Mouse (Mus musculus): ENCODE data around the gene Kif2a. TPM values are rescaled to one million over a fixed set of nuclear protein-coding genes. Genes with fewer than 3 reads are reported as not detected.
"Not testable (repeated sequence)": the region's sequence is repeated elsewhere in the genome, so short reads cannot be mapped to it uniquely, and the experiment has no call there.

The Kif2a gene
- polyA plus RNA-seq, 1 experiment from 2014 or later = 19.5 TPM

DNA sequence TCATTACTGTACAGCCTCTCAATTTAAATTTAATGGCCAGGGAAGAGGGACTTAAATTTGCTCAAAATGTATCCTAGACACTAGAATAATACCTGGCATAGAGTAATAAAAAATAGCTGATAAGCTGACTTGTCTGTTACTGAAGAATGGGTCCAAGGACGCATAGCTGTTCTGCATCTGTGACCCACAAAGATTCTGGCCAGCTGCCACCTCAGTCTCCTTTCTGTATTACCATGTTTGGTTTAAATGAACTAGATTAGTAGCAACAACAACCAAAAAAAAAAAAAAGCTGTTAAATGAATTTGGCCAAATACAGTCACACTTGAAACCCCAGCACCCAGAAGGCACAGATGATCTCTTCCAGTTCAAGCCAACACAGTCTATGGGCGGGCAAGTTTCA is 92.7 kb downstream of the Kif2a start:
- Histone ChIP-seq H3K36me3 (peaks cover 25% of the 10 kb centered on the region), H3K4me3 (no peak overlapping the region), H3K9ac (no peak overlapping the region), H3K27me3 (replicated peaks) (no peaks in the 10 kb centered on the region), H3K4me2 (no peak overlapping the region), H3K9me3 (replicated peaks) (peaks cover 6% of the 10 kb centered on the region; the same call in 1 of the 2 replicates), H3K27ac (ENCODE audit: poor library complexity, severe bottlenecking) (no peak overlapping the region), H3K4me1 (replicated peaks) (0 out of 2 replicates have a peak, but pooled peaks cover 2% of the 10 kb centered on the region)
- ATAC-seq (ENCODE audit: insufficient number of reproducible peaks, low FRiP score) = no peak
- 88% methylated on average over 2 of the region's 2 CpGs for WGBS

DNA sequence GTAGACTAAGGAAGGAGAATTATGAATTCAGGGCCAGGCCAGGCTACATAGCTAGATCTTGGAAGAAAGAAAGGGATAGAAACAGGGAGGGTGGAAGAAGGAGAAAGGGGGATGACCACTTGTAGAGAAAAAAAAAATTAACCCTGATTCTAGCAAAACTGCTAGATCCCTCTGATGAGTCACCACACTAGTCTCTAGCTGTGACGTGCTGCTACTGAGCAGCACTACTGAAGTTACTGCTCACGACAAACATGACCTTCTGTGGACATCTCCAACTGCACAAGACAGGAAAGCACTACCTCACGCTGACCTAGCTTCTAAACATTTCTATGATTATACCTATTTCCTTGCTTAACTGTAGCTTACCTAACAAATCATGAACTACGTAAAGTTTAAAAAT is 93.6 kb downstream of the Kif2a start:
- 89% methylated on average over 4 of the region's 4 CpGs for WGBS
- no peak for ATAC-seq (ENCODE audit: insufficient number of reproducible peaks, low FRiP score)

DNA sequence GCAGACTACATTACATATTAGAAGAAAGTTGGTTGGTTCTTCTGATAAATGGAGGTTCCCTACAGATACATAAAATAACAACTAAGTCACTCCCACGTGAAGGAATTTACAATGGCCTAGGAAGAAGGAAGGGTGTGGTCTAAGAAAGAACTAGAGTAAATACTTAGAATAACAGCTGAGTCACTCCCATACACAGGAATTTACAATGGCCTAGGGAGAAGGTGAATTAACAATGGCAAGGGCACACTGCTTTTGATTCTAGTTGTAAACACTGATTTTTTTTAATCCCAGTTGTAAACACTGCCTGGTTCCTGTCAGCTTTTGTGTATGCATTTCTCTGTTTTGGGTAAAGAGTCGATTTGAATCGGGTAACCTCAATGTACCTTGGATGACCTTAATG is 96.0 kb downstream of the Kif2a start:
- H3K9ac ChIP-seq; H3K9me3 ChIP-seq (replicated peaks); H3K27ac ChIP-seq (ENCODE audit: poor library complexity, severe bottlenecking); H3K4me2 ChIP-seq; H3K27me3 ChIP-seq (replicated peaks); H3K4me1 ChIP-seq (replicated peaks); ATAC-seq (ENCODE audit: insufficient number of reproducible peaks, low FRiP score); H3K4me3 ChIP-seq: not testable (repeated sequence)
- H3K36me3 ChIP-seq = peaks cover 47% of the 10 kb centered on the region
- WGBS = 91% methylated on average over 3 of the region's 3 CpGs

More for the DNA sequence above, 93.6 kb downstream of the Kif2a start:
- 0 out of 2 replicates have a peak, but pooled peaks cover 2% of the 10 kb centered on the region for H3K4me1 ChIP-seq (replicated peaks)
- no peaks in the 10 kb centered on the region for H3K27me3 ChIP-seq (replicated peaks)
- H3K9me3 ChIP-seq (replicated peaks) = peaks cover 6% of the 10 kb centered on the region; the same call in 1 of the 2 replicates
- H3K27ac ChIP-seq (ENCODE audit: poor library complexity, severe bottlenecking) = no peak overlapping the region
- no peak overlapping the region for H3K4me3 ChIP-seq
- peaks cover 27% of the 10 kb centered on the region for H3K36me3 ChIP-seq
- no peak overlapping the region for H3K9ac ChIP-seq
- H3K4me2 ChIP-seq = no peak overlapping the region

DNA sequence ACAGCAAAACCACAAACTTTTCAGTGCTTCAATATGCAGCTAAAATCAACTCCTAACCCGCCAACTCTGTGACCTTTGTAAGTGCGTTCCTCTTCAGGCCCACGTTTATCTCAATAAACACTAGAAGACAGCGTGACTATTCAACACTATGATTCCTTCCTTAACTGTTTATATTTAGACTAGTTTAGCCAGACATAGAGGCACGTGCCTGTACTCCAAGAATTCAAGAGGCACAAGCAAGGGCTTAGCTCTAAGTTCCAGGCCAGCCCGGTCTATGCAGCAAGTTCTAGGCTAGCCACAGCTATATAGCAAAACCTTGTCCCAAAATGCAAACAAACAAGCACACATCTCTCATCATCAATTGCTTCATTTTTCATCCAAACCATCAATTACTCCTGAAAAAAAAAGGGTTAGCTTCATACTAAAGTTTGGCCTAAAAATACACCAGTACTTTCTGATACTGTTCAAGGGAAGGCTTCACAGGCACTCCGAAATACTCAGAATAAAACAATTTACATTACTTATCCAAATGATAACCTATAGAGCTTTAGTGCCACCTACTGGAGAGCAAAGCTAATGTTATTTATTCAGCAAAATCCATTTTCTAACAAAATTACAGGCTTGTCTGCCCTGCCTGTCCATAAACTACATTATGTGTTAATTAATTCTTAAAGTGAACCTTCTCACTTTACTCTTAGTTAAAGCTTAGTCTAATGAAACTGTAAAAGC is 103.4 kb downstream of the Kif2a start:
- Histone ChIP-seq H3K9ac (no peak overlapping the region), H3K4me2 (no peak overlapping the region), H3K27ac (ENCODE audit: poor library complexity, severe bottlenecking) (peak overlapping the region; percentile 52; the same call in 1 of the 2 replicates), H3K9me3 (replicated peaks) (no peaks in the 10 kb centered on the region), H3K4me1 (replicated peaks) (peaks cover 10% of the 10 kb centered on the region; the same call in 1 of the 2 replicates), H3K27me3 (replicated peaks) (no peaks in the 10 kb centered on the region), H3K36me3 (peaks cover 41% of the 10 kb centered on the region), H3K4me3 (no peak overlapping the region)
- peak; percentile 51; the same call in 1 of the 2 replicates for ATAC-seq (ENCODE audit: insufficient number of reproducible peaks, low FRiP score)
- 53% methylated on average over 7 of the region's 7 CpGs for WGBS

DNA sequence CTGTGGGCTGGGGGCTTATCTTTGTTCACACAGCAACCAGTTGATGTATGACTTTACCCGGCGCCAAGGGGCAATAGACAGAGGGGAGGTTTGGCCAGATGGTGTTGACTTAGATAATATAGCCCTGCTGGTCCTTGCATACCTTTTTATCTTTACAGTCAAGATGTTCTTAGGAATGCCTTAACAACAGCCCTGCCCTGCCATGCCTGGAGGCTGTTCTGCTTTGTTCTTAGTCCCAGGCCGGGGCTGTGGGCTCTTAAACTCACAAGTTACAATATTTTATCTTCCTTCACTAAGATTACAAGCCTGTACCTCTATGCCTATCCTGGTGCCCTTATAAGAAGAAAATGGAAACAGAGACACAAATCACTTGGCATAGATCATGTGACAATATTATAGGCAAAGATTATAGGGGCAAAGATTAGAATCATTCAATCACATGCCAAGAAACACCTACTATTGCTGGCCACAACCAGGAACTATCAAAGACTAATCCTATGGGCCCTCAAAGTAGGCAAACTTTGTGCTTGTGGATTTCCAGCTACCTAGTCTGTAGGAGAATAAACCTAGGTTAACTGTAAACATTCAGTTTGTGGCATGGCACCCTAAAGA is 108.7 kb downstream of the Kif2a start:
- H3K27me3 ChIP-seq (replicated peaks) = no peaks in the 10 kb centered on the region
- peaks cover 25% of the 10 kb centered on the region for H3K36me3 ChIP-seq
- H3K4me2 ChIP-seq = no peak overlapping the region
- H3K9me3 ChIP-seq (replicated peaks) = no peaks in the 10 kb centered on the region
- no peak overlapping the region for H3K9ac ChIP-seq
- H3K27ac ChIP-seq (ENCODE audit: poor library complexity, severe bottlenecking) = peak overlapping the region; percentile 18
- ATAC-seq (ENCODE audit: insufficient number of reproducible peaks, low FRiP score) = no peak
- no peak overlapping the region for H3K4me3 ChIP-seq
- peaks cover 16% of the 10 kb centered on the region; the same call in 1 of the 2 replicates for H3K4me1 ChIP-seq (replicated peaks)
- 11% methylated on average over 3 of the region's 3 CpGs for WGBS

DNA sequence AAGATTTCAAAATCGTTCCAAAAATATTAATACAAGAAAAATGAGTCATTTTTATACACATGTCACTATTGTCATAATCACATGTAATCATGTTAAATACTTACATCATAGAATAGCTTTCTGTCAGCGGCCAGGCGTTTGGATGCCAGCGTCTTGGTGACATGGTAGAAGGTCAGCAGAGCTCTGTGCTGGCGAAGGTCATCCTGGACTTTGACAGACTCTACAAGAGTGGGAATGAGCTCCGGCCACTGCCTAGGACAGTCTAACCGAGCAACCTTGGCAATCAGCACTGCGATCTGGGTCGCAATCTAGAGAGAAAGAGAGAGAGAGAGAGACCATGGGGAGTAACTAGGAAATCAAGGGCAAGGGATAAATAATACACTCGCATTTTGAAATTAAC is 111.8 kb downstream of the Kif2a start:
- 91% methylated on average over 10 of the region's 10 CpGs for WGBS
- H3K27ac ChIP-seq (ENCODE audit: poor library complexity, severe bottlenecking) = no peak overlapping the region

More for the DNA sequence above, 111.8 kb downstream of the Kif2a start:
- Histone ChIP-seq H3K4me2 (no peak overlapping the region), H3K4me3 (no peak overlapping the region), H3K9me3 (replicated peaks) (no peaks in the 10 kb centered on the region), H3K4me1 (replicated peaks) (peaks cover 12% of the 10 kb centered on the region; the same call in 1 of the 2 replicates), H3K27me3 (replicated peaks) (no peaks in the 10 kb centered on the region), H3K9ac (no peak overlapping the region), H3K36me3 (peaks cover 46% of the 10 kb centered on the region)
- no peak for ATAC-seq (ENCODE audit: insufficient number of reproducible peaks, low FRiP score)

Other genes with a start within 250 kb of the Kif2a start
- gene Ipo11, start 85.2 kb downstream of the Kif2a start, polyA plus RNA-seq (2016; fragmentation: Nextera tagmentation; extraction: Ambion mirVana) = 80.0 and 83.5 TPM in 2 replicates
- 33.8 and 37.3 TPM in 2 replicates for gene Dimt1, start 75.0 kb downstream of the Kif2a start, polyA plus RNA-seq (2016; fragmentation: Nextera tagmentation; extraction: Ambion mirVana)

All from heart, embryonic 12.5 days (tissue).